Mouse (Mus musculus) liver, embryonic 14.5 days (tissue): ENCODE measurements at regions not wholly inside any gene's neighbourhood (a gene's known extent, or its start where the extent isn't known, plus 50 kb on each side); places are given as distances from the start of the nearest gene placed in this dataset.

Experiments used
- CTCF ChIP-seq: IDR thresholded peaks from 2 replicates; pipeline ENCODE4 v1.5.1; 2016; ENCODE audit warnings: antibody characterized with exemption, low read depth, control low read depth
- EP300 ChIP-seq: IDR thresholded peaks from 2 replicates; pipeline ENCODE4 v1.6.1; 2016; ENCODE audit warnings: antibody characterized with exemption, low read depth

GRCm38 (mm10) chr12:113422736-113423254 is 66.5 kb upstream of the Adam6b start:
- TF ChIP-seq CTCF (no peak), EP300 (no peak)
